8 mouse cellular contexts compared by ENCODE assay signal in genomic region chr6:34994692-34995091, GRCm38 (mm10). TPM values are rescaled to one million over a fixed set of nuclear protein-coding genes. Genes with fewer than 3 reads are reported as not detected.
DNase-seq lines count a peak whose midpoint lies in the region; ATAC-seq and TF ChIP-seq lines count a peak whose summit lies in the region.

No protein-coding gene starts in this region.

- H3K27ac ChIP-seq in left cerebral cortex, adult 2 months, result no peak overlapping the region

- DNase-seq in heart, adult 11 months, result peak; percentile 91
- DNase-seq in heart, adult 8-10 months (ENCODE audit: low spot score), result no peak
- peak; percentile 27 for DNase-seq in ES-CJ7 (ENCODE audit: low read depth, low spot score)
- no peak for DNase-seq in cerebellum, postnatal 4 days (ENCODE audit: low spot score in 2 of 2)
- DNase-seq in left cerebral cortex, adult 2 months (ENCODE audit: extremely low spot score in 1 of 2, low spot score in 2 of 2), result no peak
- no peak for DNase-seq in adrenal gland, postnatal 10 days

- peak; percentile 16 to 28; a peak in 1 of 4 replicates for ATAC-seq in hematopoietic stem cell, adult 5-6 weeks (replicated peaks in 1 of 2; ENCODE audit: insufficient read depth in 1 of 2, low FRiP score in 2 of 2, low TSS enrichment in 1 of 2, low read depth in 1 of 2, poor library complexity in 2 of 2, severe bottlenecking in 2 of 2)
- peak; percentile 72 for ATAC-seq in megakaryocyte-erythroid progenitor cell, adult 5-6 weeks (replicated peaks; ENCODE audit: low FRiP score, low TSS enrichment, poor library complexity, severe bottlenecking)

- no peak for TF ChIP-seq CTCF in left cerebral cortex, adult 2 months (IDR thresholded peaks at IDR 0.05)

- intact Hi-C loops in left cerebral cortex, adult 2 months (cut with DNase I), result loop anchor here (5.0 to 10.0 kb wide), 4 partner anchors 117 to 700 kb away; partner anchors contain the start of genes Cyren and Nup205

- H3K4me3 ChIP-seq in left cerebral cortex, adult 2 months, result no peak overlapping the region

RNA-seq across cellular contexts. Expression of gene Slc23a4, which starts 6.5 kb away (rescaled TPM):
- under 1 TPM in 2 of 4 experiments, not detected in 2; 0.31 to 0.32 TPM for total RNA-seq in heart, adult 8-10 months (2022)
- 0.35 and 1.4 TPM in 2 replicates for total RNA-seq in hematopoietic stem cell, adult 5-6 weeks (2017)
- total RNA-seq in megakaryocyte-erythroid progenitor cell, adult 5-6 weeks (2014; fragmentation: Nextera tagmentation), result 0.77 TPM in 1 of 2 replicates, not detected in the other
- total RNA-seq in megakaryocyte-erythroid progenitor cell, adult 5-6 weeks (2017), result 0.27 and 1.3 TPM in 2 replicates
- 1 to 10 TPM; 1.1 to 1.4 TPM for total RNA-seq in left cerebral cortex, adult 2 months (2021)
- under 1 TPM; 0.12 to 0.30 TPM for total RNA-seq in adrenal gland, postnatal 10 days (2021)

Comparison
In these comparisons a context has a peak if more than half of its experiments do, and no peak if none do; other contexts are left out.
1. DNase-seq: peak in heart, adult 11 months (single experiment) and ES-CJ7 (single experiment); none in heart, adult 8-10 months (single experiment), cerebellum, postnatal 4 days (0 of 2), left cerebral cortex, adult 2 months (0 of 2) and adrenal gland, postnatal 10 days (single experiment).